Mouse (Mus musculus) E14TG2a.4 (cell line): Measurements from ENCODE around the gene Ercc6l.

Experiments
- H3K27me3 ChIP-seq: 2 replicates; pipeline ENCODE4 v1.6.1; 2014; ENCODE audit warnings: low read length, control low read depth; ENCODE audit not compliant: insufficient read depth
- H3K36me3 ChIP-seq: 2 replicates; pipeline ENCODE4 v1.6.1; 2014; ENCODE audit warnings: low read length, control low read depth; ENCODE audit not compliant: insufficient read depth
- H3K4me1 ChIP-seq: replicated peaks from 2 replicates; pipeline ENCODE4 v1.6.1; 2014; ENCODE audit warnings: low read depth, low read length, control low read depth
- H3K4me3 ChIP-seq: replicated peaks from 2 replicates; pipeline ENCODE4 v1.5.1; 2014; ENCODE audit warnings: mild to moderate bottlenecking, low read length
- H3K9me3 ChIP-seq: 2 replicates; pipeline ENCODE4 v1.6.1; 2014; ENCODE audit warnings: low read length, control low read depth
- CTCF ChIP-seq: conservative IDR thresholded peaks from 2 replicates; pipeline ENCODE4 v1.5.1; 2014; ENCODE audit warnings: low read length
- NANOG ChIP-seq: IDR thresholded peaks from 2 replicates; pipeline ENCODE4 v1.6.1; 2014; ENCODE audit warnings: borderline replicate concordance, low read length, mixed read lengths
- POU5F1 ChIP-seq: IDR thresholded peaks from 2 replicates; pipeline ENCODE4 v1.6.1; 2014; ENCODE audit warnings: low read length, borderline replicate concordance

Ercc6l gene

GRCm38 (mm10) chrX:102156618-102157422, at the start of gene Ercc6l:
Gene Ercc6l, minus strand, starts transcription at chrX:102157091.
- Histone ChIP-seq H3K36me3 (peaks cover 11% of the 10 kb centered on the region; the same call in 1 of the 2 replicates), H3K9me3 (no peaks in the 10 kb centered on the region), H3K4me3 (peak within 1 kb of the TSS; percentile 86), H3K27me3 (no peaks in the 10 kb centered on the region), H3K4me1 (peaks cover 15% of the 10 kb centered on the region)
- TF ChIP-seq CTCF = no peak
- no peak for TF ChIP-seq POU5F1
- no peak for TF ChIP-seq NANOG

GRCm38 (mm10) chrX:102190840-102191239, 33.9 kb upstream of the Ercc6l start:
- peaks cover 26% of the 10 kb centered on the region for H3K4me1 ChIP-seq
- H3K27me3 ChIP-seq = no peaks in the 10 kb centered on the region
- TF ChIP-seq POU5F1 (no peak), NANOG (no peak), CTCF (no peak)
- no peaks in the 10 kb centered on the region for H3K9me3 ChIP-seq
- H3K4me3 ChIP-seq = no peak overlapping the region
- peaks cover 28% of the 10 kb centered on the region for H3K36me3 ChIP-seq

- Histone ChIP-seq H3K4me1 (peaks cover 34% of the 10 kb centered on the region), H3K27me3 (no peaks in the 10 kb centered on the region), H3K36me3 (peaks cover 40% of the 10 kb centered on the region), H3K9me3 (no peaks in the 10 kb centered on the region), H3K4me3 (peak overlapping the region; percentile 86; the same call in 1 of the 2 replicates)
- TF ChIP-seq NANOG (no peak), POU5F1 (no peak), CTCF (no peak)
These were observed 32.7 kb upstream of the Ercc6l start for GRCm38 (mm10) chrX:102189581-102189980.

- peaks cover 32% of the 10 kb centered on the region for H3K4me1 ChIP-seq
- H3K27me3 ChIP-seq = no peaks in the 10 kb centered on the region
- peak within 1 kb of the TSS; percentile 86 for H3K4me3 ChIP-seq
- H3K36me3 ChIP-seq = peaks cover 47% of the 10 kb centered on the region
- TF ChIP-seq NANOG = no peak
- no peak for TF ChIP-seq POU5F1
- TF ChIP-seq CTCF = peak; percentile 46
- no peaks in the 10 kb centered on the region for H3K9me3 ChIP-seq
These were observed 32.0 kb upstream of the Ercc6l start, which contains the start of gene Rps4x for GRCm38 (mm10) chrX:102188712-102189497. Gene Rps4x, minus strand, starts transcription at chrX:102189394.

GRCm38 (mm10) chrX:102187023-102187699, 30.3 kb upstream of the Ercc6l start:
- Histone ChIP-seq H3K27me3 (no peaks in the 10 kb centered on the region), H3K36me3 (peaks cover 59% of the 10 kb centered on the region), H3K9me3 (no peaks in the 10 kb centered on the region), H3K4me3 (peak overlapping the region; percentile 86), H3K4me1 (peaks cover 28% of the 10 kb centered on the region)
- no peak for TF ChIP-seq POU5F1
- TF ChIP-seq CTCF = no peak
- no peak for TF ChIP-seq NANOG

GRCm38 (mm10) chrX:102182575-102182974, 25.7 kb upstream of the Ercc6l start:
- H3K27me3 ChIP-seq = no peaks in the 10 kb centered on the region
- H3K4me3 ChIP-seq = no peak overlapping the region
- no peaks in the 10 kb centered on the region for H3K9me3 ChIP-seq
- H3K36me3 ChIP-seq = peaks cover 49% of the 10 kb centered on the region
- peaks cover 10% of the 10 kb centered on the region; the same call in 1 of the 2 replicates for H3K4me1 ChIP-seq
- no peak for TF ChIP-seq POU5F1

GRCm38 (mm10) chrX:102175538-102176287, 18.8 kb upstream of the Ercc6l start:
- TF ChIP-seq NANOG (no peak), POU5F1 (no peak), CTCF (no peak)
- no peaks in the 10 kb centered on the region for H3K27me3 ChIP-seq
- H3K4me1 ChIP-seq = peaks cover 2% of the 10 kb centered on the region; the same call in 1 of the 2 replicates
- H3K4me3 ChIP-seq = no peak overlapping the region
- H3K9me3 ChIP-seq = no peaks in the 10 kb centered on the region
- no peaks in the 10 kb centered on the region for H3K36me3 ChIP-seq

GRCm38 (mm10) chrX:102170900-102171299, 14.0 kb upstream of the Ercc6l start:
- Histone ChIP-seq H3K4me3 (no peak overlapping the region), H3K9me3 (no peaks in the 10 kb centered on the region), H3K4me1 (peaks cover 15% of the 10 kb centered on the region), H3K36me3 (no peaks in the 10 kb centered on the region), H3K27me3 (no peaks in the 10 kb centered on the region)
- no peak for TF ChIP-seq CTCF
- TF ChIP-seq NANOG = no peak
- TF ChIP-seq POU5F1 = no peak
